Mouse (Mus musculus) olfactory bulb, adult 2 months (tissue): ENCODE measurements around the gene Actl6a.

Source experiments
- CTCF ChIP-seq: fragments of 200-500 bp; IDR thresholded peaks from 2 replicates; pipeline ENCODE4 v1.5.1; 2012; ENCODE audit warnings: low read depth, mild to moderate bottlenecking, low read length, moderate library complexity; ENCODE audit not compliant: insufficient read depth
- POLR2A ChIP-seq: fragments of 200-500 bp; IDR thresholded peaks from 2 replicates; pipeline ENCODE4 v1.6.1; 2012; ENCODE audit warnings: mild to moderate bottlenecking, low read depth, low read length, moderate library complexity; ENCODE audit not compliant: insufficient read depth

DNA sequence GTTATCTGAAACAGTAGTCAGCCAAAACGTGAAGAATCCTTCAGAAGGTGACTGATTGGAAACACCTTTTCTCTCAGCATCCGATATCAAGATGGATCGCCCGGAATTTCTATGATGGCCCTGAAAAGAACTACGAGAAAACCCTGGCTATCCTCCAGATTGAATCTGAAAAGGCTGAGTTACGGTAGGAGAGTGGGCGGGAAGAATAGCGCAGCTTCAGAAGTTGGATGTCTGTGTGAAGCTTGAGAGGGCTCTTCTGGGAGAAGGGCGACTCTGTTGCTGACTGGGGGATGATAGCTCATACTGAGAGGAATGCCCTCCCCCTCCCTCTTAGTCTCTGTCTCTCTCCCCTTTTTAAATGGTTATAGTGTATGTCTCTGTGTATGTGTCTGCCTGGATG, 42.3 kb downstream of the Actl6a start:
- TF ChIP-seq POLR2A = no peak
- no peak for TF ChIP-seq CTCF
